Mouse (Mus musculus): ENCODE results near the gene Hoxa5. TPM values are rescaled to one million over a fixed set of nuclear protein-coding genes. Genes with fewer than 3 reads are reported as not detected.

The Hoxa5 gene
- polyA plus RNA-seq, 1 experiment = 1.6 TPM

DNA sequence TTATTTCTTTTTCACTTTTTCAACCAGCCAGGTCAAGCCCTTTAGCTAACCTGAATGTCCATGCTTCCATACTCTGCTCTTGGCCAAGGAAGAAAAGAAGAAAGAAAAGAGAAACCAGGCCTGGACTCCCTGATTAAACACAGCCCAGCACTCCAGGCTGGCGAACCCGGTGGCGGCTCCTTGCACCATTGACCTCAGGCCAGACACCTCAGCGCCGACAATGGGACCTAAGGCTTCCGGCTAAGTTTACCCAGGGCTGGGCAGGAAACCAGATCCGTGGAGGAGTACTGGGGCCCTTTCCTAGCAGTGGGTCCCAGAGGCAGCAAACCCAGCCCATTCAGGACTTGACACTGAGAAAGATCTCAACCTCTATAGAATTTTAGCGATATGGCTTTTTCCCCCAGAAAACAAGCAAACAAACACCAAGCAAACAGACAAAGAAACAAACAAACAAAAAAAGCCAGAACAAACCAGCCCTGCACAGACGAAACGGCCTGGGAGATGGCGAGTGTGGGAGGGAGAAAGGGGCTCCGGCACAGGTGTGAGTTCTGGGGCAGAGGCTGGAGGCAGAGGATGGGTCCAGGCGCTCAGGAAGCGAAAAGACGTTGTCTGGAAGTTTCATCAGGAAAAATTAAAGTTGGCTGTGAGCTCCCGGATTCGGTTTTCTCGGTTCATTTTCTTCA, 27.6 kb upstream of the Hoxa5 start:
- Histone ChIP-seq H3K27me3 (ENCODE audit: control insufficient read depth, insufficient read depth, insufficient read length) (no peaks in the 10 kb centered on the region), H3K36me3 (ENCODE audit: control insufficient read depth, insufficient read depth) (no peaks in the 10 kb centered on the region), H3K79me2 (ENCODE audit: control insufficient read depth, insufficient read depth) (peaks cover 89% of the 10 kb centered on the region), H3ac (ENCODE audit: control insufficient read depth, insufficient read length) (no peak overlapping the region), H3K4me2 (ENCODE audit: low read depth) (peak overlapping the region; percentile 99), H3K4me3 (peak overlapping the region; percentile 89)
- TF ChIP-seq MAX (IDR thresholded peaks at IDR 0.05; ENCODE audit: low read depth) = no peak

- Histone ChIP-seq H3K27me3 (ENCODE audit: control insufficient read depth, insufficient read depth, insufficient read length) (no peaks in the 10 kb centered on the region), H3ac (ENCODE audit: control insufficient read depth, insufficient read length) (peak within 1 kb of the TSS; percentile 55), H3K4me2 (ENCODE audit: low read depth) (peak within 1 kb of the TSS; percentile 99), H3K79me2 (ENCODE audit: control insufficient read depth, insufficient read depth) (peaks cover 86% of the 10 kb centered on the region), H3K36me3 (ENCODE audit: control insufficient read depth, insufficient read depth) (no peaks in the 10 kb centered on the region), H3K4me3 (peak within 1 kb of the TSS; percentile 89)
- TF ChIP-seq POLR2AphosphoS2 (IDR thresholded peaks at IDR 0.05; ENCODE audit: insufficient read length, low read depth) = no peak
- TF ChIP-seq TCF12 (IDR thresholded peaks at IDR 0.05; ENCODE audit: insufficient read depth, poor library complexity, severe bottlenecking) = no peak
- no peak for TF ChIP-seq E2F4 (IDR thresholded peaks at IDR 0.05; ENCODE audit: insufficient read depth)
- no peak for TF ChIP-seq MYOG (IDR thresholded peaks at IDR 0.05; ENCODE audit: control insufficient read depth in 1 of 3, insufficient read depth in 1 of 3, insufficient read length in 2 of 3, low read depth in 2 of 3)
These were observed 26.3 kb upstream of the Hoxa5 start, which contains the start of gene Hoxa9 for GRCm38 (mm10) chr6:52230516-52231165. Gene Hoxa9, minus strand, starts transcription at chr6:52231089.

DNA sequence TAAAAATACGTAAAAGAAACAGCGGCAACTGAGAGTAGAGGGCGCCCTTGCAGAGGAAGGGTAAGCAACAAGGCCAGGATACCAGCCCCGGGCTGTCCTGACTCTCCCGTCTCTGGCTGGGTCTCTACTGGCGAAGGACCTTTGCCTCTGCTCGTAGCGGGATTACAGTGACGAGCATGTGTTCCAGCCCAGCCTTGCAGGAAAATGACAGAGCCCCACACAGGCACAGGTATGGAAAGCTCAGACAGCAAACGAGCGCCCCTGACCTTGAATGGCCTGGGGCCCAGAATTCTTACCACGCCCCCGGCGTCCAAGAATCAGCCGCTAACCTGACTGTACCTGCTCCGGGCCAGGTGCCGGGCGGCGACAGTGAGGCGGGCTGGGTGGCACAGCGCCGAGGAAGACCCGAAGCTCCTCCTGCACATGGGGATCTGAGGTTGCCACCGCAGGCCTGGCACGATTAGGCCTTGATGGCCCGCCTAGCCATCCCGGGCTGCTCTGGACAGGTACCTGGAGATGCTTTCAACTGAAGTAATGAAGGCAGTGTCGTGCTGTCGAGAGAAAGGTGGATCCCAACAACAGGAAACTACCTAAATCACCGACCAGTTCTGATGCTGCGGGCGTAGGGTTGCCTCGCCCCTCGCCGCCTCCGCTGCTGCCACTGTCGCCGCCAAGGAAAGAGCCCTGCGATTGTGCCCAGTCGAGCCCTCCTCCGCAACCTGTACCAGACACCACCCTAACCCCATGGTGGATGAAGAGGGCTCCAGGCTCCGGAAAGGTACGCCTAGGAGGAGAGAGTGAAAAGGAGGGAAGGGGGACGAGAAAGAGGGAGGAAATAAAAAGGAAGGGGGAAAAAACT, 25.4 kb upstream of the Hoxa5 start:
- H3ac ChIP-seq (ENCODE audit: control insufficient read depth, insufficient read length) = peak overlapping the region; percentile 55
- peak overlapping the region; percentile 97 for H3K4me2 ChIP-seq (ENCODE audit: low read depth)
- peaks cover 86% of the 10 kb centered on the region for H3K79me2 ChIP-seq (ENCODE audit: control insufficient read depth, insufficient read depth)
- no peaks in the 10 kb centered on the region for H3K27me3 ChIP-seq (ENCODE audit: control insufficient read depth, insufficient read depth, insufficient read length)
- no peaks in the 10 kb centered on the region for H3K36me3 ChIP-seq (ENCODE audit: control insufficient read depth, insufficient read depth)
- H3K4me3 ChIP-seq = peak overlapping the region; percentile 89
- peak; percentile 40 for TF ChIP-seq POLR2AphosphoS2 (IDR thresholded peaks at IDR 0.05; ENCODE audit: insufficient read length, low read depth)
- TF ChIP-seq USF1 (IDR thresholded peaks at IDR 0.05; ENCODE audit: low read depth) = no peak
- peak; percentile 26 for TF ChIP-seq POLR2A (IDR thresholded peaks at IDR 0.05; ENCODE audit: insufficient read length, low read depth)

DNA sequence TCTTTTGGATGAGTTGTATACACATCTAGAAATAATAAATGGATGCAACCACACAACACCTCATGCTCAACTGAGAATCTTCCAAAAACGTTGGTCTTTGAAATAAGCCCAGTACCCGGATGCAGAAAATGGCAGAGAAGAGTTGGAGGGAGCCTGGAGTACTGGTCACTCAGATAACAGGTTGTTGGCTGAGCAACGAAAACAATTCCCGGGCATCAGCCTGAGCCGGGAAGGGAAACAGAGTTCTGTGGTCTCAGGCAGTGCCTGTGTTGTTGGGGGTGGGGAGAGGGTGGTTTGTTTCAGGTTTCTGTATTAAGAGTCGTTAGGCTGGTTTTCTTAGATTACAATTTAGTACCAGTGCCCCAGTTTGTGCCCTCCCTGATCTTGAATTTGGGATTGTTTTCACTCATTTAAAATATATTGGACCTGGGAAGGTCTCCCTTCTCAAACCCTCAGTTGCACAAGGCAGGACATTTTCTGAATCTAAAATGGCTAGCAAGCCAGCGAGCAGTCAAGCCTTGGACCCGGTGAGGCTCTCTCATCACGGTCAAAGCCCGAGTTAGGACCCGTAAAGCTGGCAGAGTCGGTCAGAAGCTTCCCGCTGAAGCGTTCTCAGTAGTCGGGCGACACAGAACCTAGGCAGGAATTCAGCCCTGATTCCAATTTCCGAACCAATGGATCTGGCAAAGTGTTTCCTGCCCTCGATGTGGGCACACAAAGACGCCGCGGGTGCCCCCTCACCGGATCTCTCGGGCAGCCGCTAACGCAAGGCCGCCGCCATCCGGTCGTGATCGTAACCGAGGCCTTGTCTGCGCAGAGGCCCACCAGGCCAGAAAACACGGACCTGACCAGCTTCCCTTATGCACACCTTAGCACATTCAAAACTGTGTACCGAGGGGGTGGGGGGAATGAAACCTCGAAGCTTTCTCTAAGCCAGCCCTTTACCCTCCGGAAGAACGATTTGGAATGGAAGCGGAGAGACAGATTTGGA, 24.4 kb upstream of the Hoxa5 start:
- H3K79me2 ChIP-seq (ENCODE audit: control insufficient read depth, insufficient read depth) = peaks cover 92% of the 10 kb centered on the region
- H3K27me3 ChIP-seq (ENCODE audit: control insufficient read depth, insufficient read depth, insufficient read length) = no peaks in the 10 kb centered on the region
- H3K4me2 ChIP-seq (ENCODE audit: low read depth) = peak overlapping the region; percentile 97
- no peak for TF ChIP-seq MAX (IDR thresholded peaks at IDR 0.05; ENCODE audit: low read depth)
- no peak for TF ChIP-seq POLR2AphosphoS2 (IDR thresholded peaks at IDR 0.05; ENCODE audit: insufficient read length, low read depth)
- no peak for TF ChIP-seq MYOG (IDR thresholded peaks at IDR 0.05; ENCODE audit: control insufficient read depth in 1 of 3, insufficient read depth in 1 of 3, insufficient read length in 2 of 3, low read depth in 2 of 3)
- no peak for TF ChIP-seq MYOD1 (IDR thresholded peaks at IDR 0.05; ENCODE audit: control insufficient read depth in 1 of 3, insufficient read length in 2 of 3, low read depth in 2 of 3)
- TF ChIP-seq TCF12 (IDR thresholded peaks at IDR 0.05; ENCODE audit: insufficient read depth, poor library complexity, severe bottlenecking) = no peak
- no peak for TF ChIP-seq POLR2A (IDR thresholded peaks at IDR 0.05; ENCODE audit: insufficient read length, low read depth)
- H3ac ChIP-seq (ENCODE audit: control insufficient read depth, insufficient read length) = peak overlapping the region; percentile 55
- no peaks in the 10 kb centered on the region for H3K36me3 ChIP-seq (ENCODE audit: control insufficient read depth, insufficient read depth)
- peak overlapping the region; percentile 89 for H3K4me3 ChIP-seq

- no peaks in the 10 kb centered on the region for H3K36me3 ChIP-seq (ENCODE audit: control insufficient read depth, insufficient read depth)
- H3K27me3 ChIP-seq (ENCODE audit: control insufficient read depth, insufficient read depth, insufficient read length) = no peaks in the 10 kb centered on the region
- peaks cover 92% of the 10 kb centered on the region for H3K79me2 ChIP-seq (ENCODE audit: control insufficient read depth, insufficient read depth)
- H3K4me2 ChIP-seq (ENCODE audit: low read depth) = peak overlapping the region; percentile 97
- peak overlapping the region; percentile 89 for H3K4me3 ChIP-seq
- peak overlapping the region; percentile 55 for H3ac ChIP-seq (ENCODE audit: control insufficient read depth, insufficient read length)
- TF ChIP-seq USF1 (IDR thresholded peaks at IDR 0.05; ENCODE audit: low read depth) (no peak), MYOG (IDR thresholded peaks at IDR 0.05; ENCODE audit: control insufficient read depth in 1 of 3, insufficient read depth in 1 of 3, insufficient read length in 2 of 3, low read depth in 2 of 3) (no peak), TCF12 (IDR thresholded peaks at IDR 0.05; ENCODE audit: insufficient read depth, poor library complexity, severe bottlenecking) (no peak), TCF3 (IDR thresholded peaks at IDR 0.05; ENCODE audit: insufficient read length, low read depth) (no peak), E2F4 (IDR thresholded peaks at IDR 0.05; ENCODE audit: insufficient read depth) (no peak), MYOD1 (IDR thresholded peaks at IDR 0.05; ENCODE audit: control insufficient read depth in 1 of 3, insufficient read length in 2 of 3, low read depth in 2 of 3) (no peak), SRF (IDR thresholded peaks at IDR 0.05; ENCODE audit: control insufficient read depth, insufficient read length, low read depth) (no peak), POLR2A (IDR thresholded peaks at IDR 0.05; ENCODE audit: insufficient read length, low read depth) (no peak), CEBPB (IDR thresholded peaks at IDR 0.05; ENCODE audit: insufficient read depth, poor library complexity, severe bottlenecking) (no peak), POLR2AphosphoS2 (IDR thresholded peaks at IDR 0.05; ENCODE audit: insufficient read length, low read depth) (no peak), REST (IDR thresholded peaks at IDR 0.05; ENCODE audit: insufficient read depth, insufficient read length) (no peak), MAX (IDR thresholded peaks at IDR 0.05; ENCODE audit: low read depth) (no peak)
These were observed 23.3 kb upstream of the Hoxa5 start for GRCm38 (mm10) chr6:52227470-52228222.
